Mouse (Mus musculus) forebrain, embryonic 12.5 days (tissue): ENCODE data around the gene As3mt. TPM values are rescaled to one million over a fixed set of nuclear protein-coding genes. Genes with fewer than 3 reads are reported as not detected.

Experiments used
- ATAC-seq: fragments of 200-750 bp; cut with Nextera tagmentation; 2 replicates; pipeline ENCODE4 v1.8.0; 2017; ENCODE audit warnings: moderate TSS enrichment; ENCODE audit not compliant: low FRiP score
- H3K27ac ChIP-seq: fragments of 300-500 bp; sonication (generic); 2 replicates; pipeline ENCODE4 v1.5.1; 2016; ENCODE audit warnings: mild to moderate bottlenecking
- H3K27me3 ChIP-seq: fragments of 300-500 bp; sonication (generic); 2 replicates; pipeline ENCODE4 v1.6.1; 2016; ENCODE audit warnings: mild to moderate bottlenecking
- H3K36me3 ChIP-seq: fragments of 300-500 bp; sonication (generic); replicated peaks from 2 replicates; pipeline ENCODE4 v1.6.1; 2016; ENCODE audit warnings: mild to moderate bottlenecking
- H3K4me1 ChIP-seq: fragments of 300-500 bp; sonication (generic); 2 replicates; pipeline ENCODE4 v1.6.1; 2016
- H3K4me2 ChIP-seq: fragments of 300-500 bp; sonication (generic); 2 replicates; pipeline ENCODE4 v1.6.1; 2016; ENCODE audit warnings: mild to moderate bottlenecking, moderate library complexity
- H3K4me3 ChIP-seq: fragments of 300-500 bp; sonication (generic); replicated peaks from 2 replicates; pipeline ENCODE4 v1.5.1; 2016; ENCODE audit warnings: mild to moderate bottlenecking
- H3K9ac ChIP-seq: fragments of 300-500 bp; sonication (generic); 2 replicates; pipeline ENCODE4 v1.6.1; 2016; ENCODE audit warnings: mild to moderate bottlenecking
- H3K9me3 ChIP-seq: fragments of 300-500 bp; sonication (generic); 2 replicates; pipeline ENCODE4 v1.6.1; 2016
- WGBS: fragments of 180-500 bp; shearing (Covaris S2); methylation state at CpG from one replicate; pipeline ENCODE4 v1.1.7; 2016; 5-methylcytosine and 5-hydroxymethylcytosine counted together
- polyA plus RNA-seq: library from polyadenylated mRNA; unstranded; fragments of >200 nt; fragmentation: Nextera tagmentation; extraction: Ambion mirVana; gene quantifications from 2 replicates; pipeline ENCODE4 v1.2.1, GENCODE M21; 2016

As3mt gene
- polyA plus RNA-seq, 1 experiment from 2014 or later, result 17.7 TPM

DNA sequence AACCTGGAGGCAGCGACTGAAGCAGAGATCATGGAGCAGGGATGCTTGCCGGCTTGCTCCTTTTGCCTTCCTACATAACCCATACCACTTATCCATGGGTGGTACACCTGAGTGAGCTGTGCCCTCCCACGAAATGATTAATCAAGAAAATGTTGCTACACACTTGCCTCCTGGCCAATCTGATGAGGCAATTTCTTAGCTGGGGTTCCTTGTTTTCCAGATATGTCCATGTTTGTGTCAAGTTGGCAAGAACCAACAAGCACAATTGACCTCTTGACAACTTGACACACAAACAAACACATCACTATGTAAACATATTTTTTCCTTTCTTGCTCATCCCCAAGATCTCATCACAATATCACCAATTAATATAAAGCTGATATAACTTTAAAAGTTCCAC lies 31.6 kb upstream of the As3mt start:
- Histone ChIP-seq H3K36me3 (no peaks in the 10 kb centered on the region), H3K27me3 (peaks cover 2% of the 10 kb centered on the region; the same call in 1 of the 2 replicates), H3K4me2 (no peak overlapping the region), H3K9me3 (no peaks in the 10 kb centered on the region), H3K9ac (no peak overlapping the region), H3K27ac (no peak overlapping the region), H3K4me3 (no peak overlapping the region), H3K4me1 (no peaks in the 10 kb centered on the region)
- ATAC-seq, result no peak
- 77% methylated on average over 3 of the region's 3 CpGs for WGBS

GRCm38 (mm10) chr19:46679720-46680383 lies 27.4 kb upstream of the As3mt start:
- Histone ChIP-seq H3K9me3 (no peaks in the 10 kb centered on the region), H3K4me3 (no peak overlapping the region), H3K36me3 (no peaks in the 10 kb centered on the region), H3K4me1 (no peaks in the 10 kb centered on the region), H3K9ac (no peak overlapping the region), H3K27ac (no peak overlapping the region), H3K4me2 (no peak overlapping the region), H3K27me3 (peaks cover 2% of the 10 kb centered on the region; the same call in 1 of the 2 replicates)
- 74% methylated on average over 12 of the region's 12 CpGs for WGBS
- ATAC-seq, result no peak

GRCm38 (mm10) chr19:46689460-46690372 lies 17.5 kb upstream of the As3mt start, which contains the start of gene Borcs7:
Gene Borcs7 (plus strand): TSS chr19:46689906.
- H3K9ac ChIP-seq, result peak within 1 kb of the TSS; percentile 82
- peak within 1 kb of the TSS; percentile 56 for H3K4me2 ChIP-seq
- ATAC-seq, result peak; percentile 96
- H3K27ac ChIP-seq, result peak within 1 kb of the TSS; percentile 71
- H3K27me3 ChIP-seq, result no peaks in the 10 kb centered on the region
- no peaks in the 10 kb centered on the region for H3K9me3 ChIP-seq
- H3K4me3 ChIP-seq, result peak within 1 kb of the TSS; percentile 72
- H3K36me3 ChIP-seq, result no peaks in the 10 kb centered on the region; the same call in 1 of the 2 replicates
- 4% methylated on average over 44 of the region's 44 CpGs for WGBS
- H3K4me1 ChIP-seq, result peaks cover 11% of the 10 kb centered on the region

GRCm38 (mm10) chr19:46690387-46690786 lies 16.9 kb upstream of the As3mt start:
- WGBS, result 73% methylated on average over 11 of the region's 11 CpGs
- Histone ChIP-seq H3K36me3 (no peaks in the 10 kb centered on the region; the same call in 1 of the 2 replicates), H3K4me1 (peaks cover 11% of the 10 kb centered on the region), H3K9ac (peak overlapping the region; percentile 82), H3K4me2 (peak overlapping the region; percentile 56), H3K27me3 (no peaks in the 10 kb centered on the region), H3K27ac (peak overlapping the region; percentile 71), H3K9me3 (no peaks in the 10 kb centered on the region), H3K4me3 (peak overlapping the region; percentile 72)
- ATAC-seq, result peak; percentile 55; the same call in 1 of the 2 replicates

- no peak for ATAC-seq
- Histone ChIP-seq H3K27ac (no peak overlapping the region), H3K9me3 (no peaks in the 10 kb centered on the region), H3K4me1 (peaks cover 11% of the 10 kb centered on the region), H3K4me2 (no peak overlapping the region), H3K4me3 (no peak overlapping the region), H3K9ac (no peak overlapping the region), H3K36me3 (no peaks in the 10 kb centered on the region; the same call in 1 of the 2 replicates), H3K27me3 (no peaks in the 10 kb centered on the region)
- 81% methylated on average over 2 of the region's 2 CpGs for WGBS
Observed at GRCm38 (mm10) chr19:46691078-46691477, 16.2 kb upstream of the As3mt start.

GRCm38 (mm10) chr19:46693146-46693545 lies 14.1 kb upstream of the As3mt start:
- Histone ChIP-seq H3K36me3 (no peaks in the 10 kb centered on the region; the same call in 1 of the 2 replicates), H3K27me3 (0 out of 2 replicates have a peak, but pooled peaks cover 3% of the 10 kb centered on the region), H3K4me1 (peaks cover 11% of the 10 kb centered on the region), H3K4me2 (no peak overlapping the region), H3K27ac (no peak overlapping the region), H3K4me3 (no peak overlapping the region), H3K9ac (no peak overlapping the region), H3K9me3 (no peaks in the 10 kb centered on the region)
- ATAC-seq, result no peak
- 90% methylated on average over 4 of the region's 4 CpGs for WGBS

DNA sequence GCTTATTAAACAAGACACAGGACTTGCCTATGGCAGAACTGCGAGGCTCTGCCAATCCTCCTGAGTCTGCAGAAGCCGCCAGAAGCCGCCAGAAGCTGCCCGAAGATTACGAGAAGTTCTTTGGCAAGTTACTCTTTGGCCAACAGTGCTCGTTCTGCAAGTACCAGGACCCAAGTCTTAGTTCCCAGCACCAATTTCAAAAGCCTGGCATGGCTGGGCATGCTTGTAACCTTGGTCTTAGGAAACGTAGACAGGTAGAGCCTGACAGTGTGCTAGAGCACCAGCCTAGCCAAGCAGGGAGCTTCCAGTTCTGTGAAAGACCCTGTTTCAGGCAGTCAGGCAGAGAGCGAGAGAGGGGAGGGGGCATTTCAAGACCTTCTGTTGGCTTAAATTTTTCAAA lies 10.8 kb upstream of the As3mt start:
- no peak overlapping the region for H3K27ac ChIP-seq
- WGBS, result 95% methylated on average over 8 of the region's 8 CpGs
- no peaks in the 10 kb centered on the region; the same call in 1 of the 2 replicates for H3K36me3 ChIP-seq
- H3K4me2 ChIP-seq, result no peak overlapping the region
- no peak for ATAC-seq
- no peak overlapping the region for H3K9ac ChIP-seq
- H3K9me3 ChIP-seq, result no peaks in the 10 kb centered on the region
- no peaks in the 10 kb centered on the region for H3K4me1 ChIP-seq
- no peak overlapping the region for H3K4me3 ChIP-seq
- H3K27me3 ChIP-seq, result 0 out of 2 replicates have a peak, but pooled peaks cover 3% of the 10 kb centered on the region

DNA sequence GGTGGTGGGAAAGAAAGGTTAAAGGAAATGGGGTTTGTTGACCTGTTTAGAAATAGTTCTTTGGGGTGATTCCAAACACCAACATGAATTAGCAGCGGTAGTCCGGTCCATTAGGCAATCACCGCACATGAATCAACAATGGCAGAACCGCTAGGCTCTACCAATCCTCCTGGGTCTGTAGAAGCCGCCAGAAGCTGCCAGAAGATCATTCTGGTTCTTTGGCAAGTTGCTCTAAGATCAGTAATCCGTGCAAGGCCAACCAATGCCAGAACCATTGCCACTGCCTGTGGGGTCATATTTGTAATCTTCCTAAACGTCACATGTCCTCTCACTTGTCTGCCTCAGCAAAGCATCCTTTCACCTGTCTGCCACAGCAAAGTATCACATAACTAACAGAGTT lies 10.3 kb upstream of the As3mt start:
- H3K27ac ChIP-seq, result no peak overlapping the region
- H3K36me3 ChIP-seq, result peaks cover 2% of the 10 kb centered on the region; the same call in 1 of the 2 replicates
- H3K27me3 ChIP-seq, result 0 out of 2 replicates have a peak, but pooled peaks cover 3% of the 10 kb centered on the region
- 94% methylated on average over 7 of the region's 7 CpGs for WGBS
- no peak overlapping the region for H3K4me2 ChIP-seq
- ATAC-seq, result no peak
- no peaks in the 10 kb centered on the region for H3K9me3 ChIP-seq
- no peak overlapping the region for H3K9ac ChIP-seq
- no peak overlapping the region for H3K4me3 ChIP-seq
- no peaks in the 10 kb centered on the region for H3K4me1 ChIP-seq

DNA sequence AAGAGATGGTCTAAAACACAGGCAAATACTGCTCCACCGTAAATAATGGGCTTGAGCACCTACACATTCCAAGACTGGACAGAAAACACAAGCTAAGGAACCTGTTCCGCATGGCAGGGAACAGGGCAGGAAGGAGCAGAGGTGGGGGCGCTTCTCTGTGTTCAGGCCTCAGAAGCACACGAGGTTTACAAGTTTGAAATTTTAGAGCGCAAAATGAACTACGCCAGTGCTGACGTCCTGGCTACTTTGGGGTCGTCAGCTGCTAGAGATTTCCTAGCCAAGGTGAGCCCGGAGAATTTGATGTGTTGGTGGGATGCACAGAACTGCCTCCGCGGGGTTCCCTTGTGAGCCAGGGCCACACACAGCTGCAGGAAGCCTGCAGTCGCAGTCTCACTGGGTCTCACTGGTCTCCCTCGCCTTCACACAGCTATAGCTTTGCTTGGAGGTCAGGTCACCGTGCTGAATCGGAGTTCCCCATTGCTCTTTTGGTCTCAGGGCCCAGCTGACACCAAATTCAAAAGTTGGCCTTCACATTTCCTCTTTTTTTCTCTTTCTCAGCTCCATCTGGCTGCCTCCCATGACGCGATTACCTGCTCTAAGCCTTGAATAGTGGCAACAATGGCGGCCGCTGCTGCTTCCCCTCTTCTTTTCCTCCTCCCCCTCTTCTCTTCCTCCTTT lies 9.3 kb upstream of the As3mt start:
- Histone ChIP-seq H3K4me3 (no peak overlapping the region), H3K27me3 (0 out of 2 replicates have a peak, but pooled peaks cover 3% of the 10 kb centered on the region), H3K9ac (no peak overlapping the region), H3K4me2 (no peak overlapping the region), H3K27ac (no peak overlapping the region), H3K9me3 (no peaks in the 10 kb centered on the region), H3K4me1 (no peaks in the 10 kb centered on the region), H3K36me3 (peaks cover 4% of the 10 kb centered on the region; the same call in 1 of the 2 replicates)
- ATAC-seq, result no peak
- WGBS, result 44% methylated on average over 19 of the region's 19 CpGs

DNA sequence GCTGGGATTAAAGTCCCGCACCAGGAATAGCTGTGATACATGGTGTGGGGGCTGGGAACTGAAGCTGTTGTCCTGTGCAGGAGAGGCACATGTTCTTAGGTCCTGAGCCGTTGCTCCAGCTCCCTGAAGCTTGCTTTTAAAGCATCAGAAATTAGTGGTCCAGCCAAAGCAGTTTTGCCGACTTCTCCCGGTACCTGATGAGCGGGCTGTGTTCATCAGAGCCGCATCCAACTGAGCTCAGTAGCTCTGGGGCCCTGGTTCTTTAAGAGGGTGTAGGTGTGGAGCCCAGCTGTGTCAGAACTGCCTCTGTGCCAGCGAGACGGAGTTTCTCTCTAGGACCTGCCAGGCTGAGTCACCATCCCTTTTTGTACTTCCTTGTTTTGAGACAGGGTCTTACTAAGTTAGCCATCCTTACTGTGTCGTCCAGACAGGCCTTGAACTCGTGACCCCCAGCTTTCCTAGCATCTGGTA lies 8.2 kb upstream of the As3mt start:
- H3K9me3 ChIP-seq, result no peaks in the 10 kb centered on the region
- H3K36me3 ChIP-seq, result peaks cover 4% of the 10 kb centered on the region; the same call in 1 of the 2 replicates
- H3K4me2 ChIP-seq, result no peak overlapping the region
- 81% methylated on average over 10 of the region's 10 CpGs for WGBS
- H3K27ac ChIP-seq, result no peak overlapping the region
- H3K4me3 ChIP-seq, result no peak overlapping the region
- ATAC-seq, result no peak
- 0 out of 2 replicates have a peak, but pooled peaks cover 3% of the 10 kb centered on the region for H3K27me3 ChIP-seq
- no peak overlapping the region for H3K9ac ChIP-seq
- H3K4me1 ChIP-seq, result no peaks in the 10 kb centered on the region

DNA sequence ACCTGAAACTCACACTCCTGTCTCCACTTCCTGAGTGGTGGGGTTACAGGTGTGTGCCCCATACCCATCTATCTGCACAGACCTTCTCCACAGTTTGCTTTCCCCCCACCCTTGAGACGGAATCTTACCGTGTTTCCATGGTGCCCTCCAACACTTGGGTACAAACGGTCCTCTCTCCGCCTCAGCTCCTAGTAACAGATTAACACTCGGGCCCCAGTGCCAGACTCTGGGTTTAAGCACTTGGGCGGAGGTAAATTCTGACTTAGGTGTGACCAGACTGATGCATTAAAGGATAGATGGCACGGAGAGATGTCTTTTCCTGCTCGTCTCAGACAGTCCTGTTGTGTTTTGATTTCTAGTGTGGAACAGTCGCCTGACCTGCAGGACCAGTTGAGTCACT lies 6.1 kb upstream of the As3mt start:
- Histone ChIP-seq H3K4me2 (no peak overlapping the region), H3K4me1 (no peaks in the 10 kb centered on the region), H3K9me3 (no peaks in the 10 kb centered on the region), H3K27me3 (0 out of 2 replicates have a peak, but pooled peaks cover 3% of the 10 kb centered on the region), H3K9ac (no peak overlapping the region), H3K36me3 (0 out of 2 replicates have a peak, but pooled peaks cover 4% of the 10 kb centered on the region), H3K27ac (no peak overlapping the region), H3K4me3 (no peak overlapping the region)
- no peak for ATAC-seq
- WGBS, result 91% methylated on average over 9 of the region's 9 CpGs
